Mouse (Mus musculus): Measurements from ENCODE around the gene Amfr. TPM values are rescaled to one million over a fixed set of nuclear protein-coding genes. Genes with fewer than 3 reads are reported as not detected.

Gene Amfr
- polyA plus RNA-seq, 1 experiment from 2014 or later, result 64.3 TPM

DNA sequence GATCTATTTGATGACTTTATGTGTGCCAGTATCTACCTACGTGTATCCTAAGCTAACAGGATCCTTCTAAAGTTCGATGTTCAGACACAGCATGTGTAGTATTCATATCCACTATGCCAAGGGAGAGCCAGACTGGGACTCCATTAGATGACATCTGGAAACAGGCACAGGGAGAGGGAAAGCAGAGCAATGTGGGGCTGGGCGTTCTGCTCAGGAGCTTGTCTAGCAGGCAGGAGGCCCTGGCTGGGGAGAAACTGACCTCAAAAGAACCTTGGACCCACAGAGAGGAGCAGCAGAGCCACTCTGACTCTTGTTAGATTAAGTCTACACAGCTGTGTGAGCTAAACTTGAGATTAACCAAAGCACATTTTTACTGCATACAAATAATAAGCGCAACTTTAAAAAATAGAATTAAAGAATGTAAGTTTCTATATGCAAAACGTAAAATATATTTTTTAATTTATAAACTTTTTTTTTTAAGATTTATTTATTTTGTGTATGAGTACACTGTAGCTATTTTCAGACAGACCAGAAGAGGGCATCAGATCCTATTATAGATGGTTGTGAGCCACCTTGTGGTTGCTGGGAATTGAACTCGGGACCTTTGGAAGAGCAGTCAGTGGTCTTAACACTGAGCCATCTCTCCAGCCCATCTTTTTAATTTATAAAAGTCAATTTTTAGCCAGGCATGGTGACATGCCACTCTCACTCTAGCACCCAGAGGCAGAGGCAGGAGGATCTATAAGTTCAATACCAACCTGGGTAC, 36.0 kb downstream of the Amfr start:
- no peak overlapping the region for H3K4me2 ChIP-seq
- no peak for ATAC-seq (ENCODE audit: low FRiP score)
- WGBS, result 93% methylated on average over 6 of the region's 6 CpGs

DNA sequence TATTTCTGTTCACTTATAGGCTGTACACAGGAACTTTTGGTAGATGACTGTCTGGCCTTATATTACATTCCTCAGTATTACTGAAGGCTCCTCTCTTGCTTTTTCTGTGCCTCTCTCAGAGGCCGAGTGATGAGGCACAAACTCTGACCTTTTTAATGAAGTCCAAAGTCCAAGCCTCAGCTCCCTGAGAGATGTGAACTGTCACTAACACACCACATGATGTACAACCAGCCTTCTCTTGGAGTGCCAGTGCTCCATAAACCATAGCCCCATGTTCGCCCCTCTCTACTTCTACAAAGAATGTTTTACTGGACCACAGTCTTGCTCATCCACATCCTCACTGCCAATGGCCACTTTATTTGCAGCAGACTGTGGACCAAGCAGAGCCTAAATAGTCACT, 37.3 kb downstream of the Amfr start:
- no peak for ATAC-seq (ENCODE audit: low FRiP score)
- Histone ChIP-seq H3K4me2 (no peak overlapping the region), H3K4me1 (replicated peaks) (no peaks in the 10 kb centered on the region), H3K36me3 (peaks cover 92% of the 10 kb centered on the region), H3K9ac (no peak overlapping the region), H3K4me3 (no peak overlapping the region), H3K27ac (no peak overlapping the region), H3K27me3 (no peaks in the 10 kb centered on the region), H3K9me3 (no peaks in the 10 kb centered on the region)
- WGBS, result 96% methylated on average over 2 of the region's 2 CpGs

More for the DNA sequence above, 36.0 kb downstream of the Amfr start:
- no peak overlapping the region for H3K4me3 ChIP-seq
- H3K4me1 ChIP-seq (replicated peaks), result no peaks in the 10 kb centered on the region
- H3K9me3 ChIP-seq, result no peaks in the 10 kb centered on the region
- H3K27me3 ChIP-seq, result no peaks in the 10 kb centered on the region
- H3K27ac ChIP-seq, result no peak overlapping the region
- H3K9ac ChIP-seq, result no peak overlapping the region
- peaks cover 93% of the 10 kb centered on the region for H3K36me3 ChIP-seq

DNA sequence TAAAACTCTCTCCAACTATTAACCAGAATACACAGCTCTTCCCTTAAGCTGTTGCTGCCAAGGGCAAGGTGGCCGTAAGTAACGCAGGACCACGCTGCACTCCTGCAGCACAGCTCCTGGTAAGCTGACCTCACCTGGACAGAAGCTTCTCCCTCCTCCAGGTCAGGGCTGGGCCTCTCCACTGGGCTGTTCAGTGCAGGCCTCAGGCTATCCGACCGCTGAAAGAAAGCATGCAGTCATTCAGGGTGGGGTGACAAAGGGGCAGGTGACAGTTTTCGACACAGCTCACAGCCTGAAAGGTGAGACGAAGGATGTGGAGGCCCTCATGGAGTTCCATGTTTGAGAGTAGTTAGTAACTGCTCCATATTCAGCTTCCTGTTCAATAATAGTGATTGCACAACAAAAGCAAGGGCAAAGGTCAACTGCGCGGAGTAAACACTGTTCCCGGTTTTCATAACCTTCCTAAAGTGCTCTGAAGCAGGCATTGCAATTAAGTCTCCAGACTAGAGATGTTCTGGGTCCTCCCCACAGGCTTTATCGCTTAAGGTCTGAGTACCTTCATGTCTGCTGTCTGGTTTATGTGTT, 37.9 kb downstream of the Amfr start:
- no peak overlapping the region for H3K4me2 ChIP-seq
- WGBS, result 88% methylated on average over 11 of the region's 11 CpGs
- no peaks in the 10 kb centered on the region for H3K27me3 ChIP-seq
- ATAC-seq (ENCODE audit: low FRiP score), result no peak
- H3K36me3 ChIP-seq, result peaks cover 92% of the 10 kb centered on the region
- no peaks in the 10 kb centered on the region for H3K4me1 ChIP-seq (replicated peaks)
- H3K27ac ChIP-seq, result no peak overlapping the region
- no peaks in the 10 kb centered on the region for H3K9me3 ChIP-seq
- no peak overlapping the region for H3K9ac ChIP-seq
- no peak overlapping the region for H3K4me3 ChIP-seq

DNA sequence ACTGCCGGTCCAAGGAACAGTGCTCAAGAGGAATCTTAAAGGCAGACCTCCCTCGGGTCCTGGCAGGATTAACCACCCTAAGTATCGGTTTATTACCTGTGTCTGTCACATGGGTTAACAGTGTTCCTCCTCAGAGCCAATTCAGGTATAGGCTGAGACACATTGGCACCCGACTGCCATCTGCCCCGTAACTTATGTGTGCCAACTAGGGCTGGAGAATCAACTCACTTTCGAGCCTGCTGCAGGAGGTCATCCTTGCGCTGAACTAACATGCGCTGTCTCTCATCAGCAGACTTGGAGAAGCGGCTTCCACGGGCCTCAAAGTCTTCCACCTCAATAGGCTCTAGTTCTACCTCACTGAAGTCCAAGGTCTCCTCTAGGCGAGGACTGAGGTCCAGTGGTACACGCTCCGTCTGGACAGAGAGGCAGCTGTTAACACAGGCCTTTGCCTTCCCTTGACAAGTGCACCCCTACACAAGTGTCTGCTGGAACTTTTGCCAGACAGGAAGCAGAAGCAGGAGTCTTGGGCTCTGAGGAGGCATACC, 38.7 kb downstream of the Amfr start:
- H3K4me3 ChIP-seq, result no peak overlapping the region
- H3K27me3 ChIP-seq, result no peaks in the 10 kb centered on the region
- H3K27ac ChIP-seq, result no peak overlapping the region
- H3K4me2 ChIP-seq, result no peak overlapping the region
- no peaks in the 10 kb centered on the region for H3K4me1 ChIP-seq (replicated peaks)
- 94% methylated on average over 13 of the region's 13 CpGs for WGBS
- H3K9me3 ChIP-seq, result no peaks in the 10 kb centered on the region
- H3K36me3 ChIP-seq, result peaks cover 88% of the 10 kb centered on the region
- no peak for ATAC-seq (ENCODE audit: low FRiP score)
- no peak overlapping the region for H3K9ac ChIP-seq

DNA sequence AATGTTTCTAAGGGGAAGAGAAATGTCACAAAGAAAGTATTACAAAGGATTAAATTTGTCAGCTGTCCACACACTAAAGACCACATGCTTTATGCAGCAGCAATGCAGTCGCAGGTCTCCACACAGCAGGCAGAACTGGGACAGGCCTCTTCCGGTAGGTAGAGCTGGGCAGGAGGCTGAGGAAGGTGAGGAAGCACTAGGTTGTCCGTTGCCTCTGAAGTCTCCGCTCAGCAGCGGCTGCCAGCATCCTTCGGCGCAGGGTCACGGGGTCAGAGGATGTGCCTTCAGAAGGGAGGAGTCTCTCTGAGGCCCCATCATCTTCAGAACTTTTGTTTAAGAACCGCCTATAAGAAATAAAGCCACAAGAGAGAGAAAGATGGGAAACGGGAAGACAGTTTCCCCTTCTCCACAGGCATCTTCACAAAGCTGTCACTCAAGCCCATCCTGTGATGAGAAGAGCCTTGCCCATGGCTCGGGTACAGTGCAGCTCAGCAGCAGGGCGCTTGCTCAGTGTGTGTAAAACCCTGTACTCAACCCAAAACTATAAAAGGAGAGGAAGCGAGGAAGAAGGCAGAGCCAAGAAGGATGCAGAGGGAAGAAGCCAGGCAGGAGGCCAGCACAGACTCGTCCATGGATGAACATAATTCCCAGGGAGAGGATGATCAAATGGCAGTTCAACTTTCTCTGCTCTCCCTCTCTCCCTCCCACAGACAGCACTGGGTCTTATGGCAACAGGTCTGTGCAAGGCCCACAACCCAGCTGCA, 39.5 kb downstream of the Amfr start:
- no peak for ATAC-seq (ENCODE audit: low FRiP score)
- no peak overlapping the region for H3K4me3 ChIP-seq
- no peaks in the 10 kb centered on the region for H3K27me3 ChIP-seq
- H3K9ac ChIP-seq, result no peak overlapping the region
- H3K4me1 ChIP-seq (replicated peaks), result no peaks in the 10 kb centered on the region
- H3K4me2 ChIP-seq, result no peak overlapping the region
- 83% methylated on average over 14 of the region's 14 CpGs for WGBS
- no peaks in the 10 kb centered on the region for H3K9me3 ChIP-seq
- peaks cover 86% of the 10 kb centered on the region for H3K36me3 ChIP-seq
- no peak overlapping the region for H3K27ac ChIP-seq

DNA sequence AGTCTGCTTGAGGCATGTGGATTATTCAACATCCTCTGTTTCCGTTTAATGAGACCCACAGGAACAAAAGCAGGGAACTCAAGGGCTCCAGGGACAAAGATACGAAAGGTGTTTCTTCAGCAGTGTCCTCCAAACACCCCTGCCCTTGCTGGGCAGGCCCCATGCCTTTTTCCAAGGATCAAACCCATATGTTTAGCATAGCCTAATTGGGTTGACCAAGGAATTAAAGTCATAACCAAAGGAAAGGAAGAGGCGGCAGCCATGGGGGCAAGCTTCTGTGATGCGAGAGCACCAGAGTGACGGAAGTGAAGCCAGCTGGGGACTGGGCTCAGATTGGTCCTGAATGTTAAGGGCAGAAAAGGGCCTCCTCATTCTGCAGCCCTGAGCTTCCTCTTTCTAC, 40.4 kb downstream of the Amfr start:
- Histone ChIP-seq H3K27ac (no peak overlapping the region; the same call in 1 of the 2 replicates), H3K4me1 (replicated peaks) (no peaks in the 10 kb centered on the region), H3K9ac (no peak overlapping the region), H3K36me3 (peaks cover 85% of the 10 kb centered on the region), H3K27me3 (no peaks in the 10 kb centered on the region), H3K4me2 (no peak overlapping the region), H3K4me3 (no peak overlapping the region), H3K9me3 (no peaks in the 10 kb centered on the region)
- 87% methylated on average over 5 of the region's 5 CpGs for WGBS
- ATAC-seq (ENCODE audit: low FRiP score), result no peak

DNA sequence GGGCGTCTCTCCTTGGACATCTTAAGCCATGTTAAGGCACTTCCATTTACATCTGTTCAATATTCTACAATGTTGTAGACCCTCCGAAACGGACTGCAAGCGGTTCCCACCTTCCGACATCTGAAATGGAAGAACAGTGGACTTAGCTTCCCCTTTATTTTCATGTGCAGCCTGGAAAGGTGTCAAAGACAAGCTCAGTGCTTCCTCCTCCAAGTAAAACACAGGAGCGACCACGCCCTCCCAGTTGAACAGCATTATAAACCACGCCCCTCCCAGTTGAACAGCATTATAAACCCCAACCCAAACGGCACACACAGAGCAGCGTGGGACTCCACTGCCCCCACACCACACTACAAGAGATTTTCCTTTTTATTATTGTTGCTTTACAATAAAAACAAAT, 41.2 kb downstream of the Amfr start:
- H3K27ac ChIP-seq, result no peak overlapping the region
- no peak overlapping the region for H3K4me3 ChIP-seq
- no peaks in the 10 kb centered on the region for H3K27me3 ChIP-seq
- H3K9ac ChIP-seq, result no peak overlapping the region
- no peaks in the 10 kb centered on the region for H3K9me3 ChIP-seq
- WGBS, result 94% methylated on average over 10 of the region's 10 CpGs
- no peaks in the 10 kb centered on the region for H3K4me1 ChIP-seq (replicated peaks)
- no peak overlapping the region for H3K4me2 ChIP-seq
- peaks cover 86% of the 10 kb centered on the region for H3K36me3 ChIP-seq
- no peak for ATAC-seq (ENCODE audit: low FRiP score)

DNA sequence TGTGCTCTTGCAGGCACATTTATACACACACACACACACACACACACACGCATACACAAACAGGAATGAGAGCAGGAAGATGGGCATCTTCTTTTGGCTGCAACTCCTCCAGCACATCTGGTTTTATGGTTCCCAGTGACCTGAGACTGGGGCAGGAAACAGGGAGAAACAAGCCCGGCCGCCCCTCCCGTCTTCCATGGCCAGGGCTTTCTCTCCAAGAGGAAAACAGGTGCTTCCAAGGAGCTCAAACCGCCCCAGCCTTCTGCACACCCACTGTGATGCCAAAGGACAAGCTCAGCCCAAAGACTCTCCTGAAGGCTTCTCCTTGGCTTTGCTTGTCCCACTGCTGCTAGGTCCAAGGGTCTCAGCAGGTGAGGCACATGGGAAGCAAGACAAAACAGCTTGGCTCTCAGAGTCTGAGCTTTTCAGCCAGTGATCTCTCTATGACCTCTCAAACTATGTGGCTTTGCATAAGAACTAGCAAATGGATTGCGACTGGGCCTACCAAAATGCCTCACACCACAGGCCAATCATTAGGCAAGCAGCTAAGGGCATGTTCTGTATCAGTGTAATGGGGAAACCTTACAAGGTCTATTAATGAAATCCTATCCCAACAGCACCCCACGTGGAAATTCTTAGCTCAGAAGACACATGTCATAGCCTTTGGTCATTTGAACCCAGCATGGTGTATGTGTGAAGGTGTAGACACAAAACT, 42.9 kb downstream of the Amfr start:
- WGBS, result 76% methylated on average over 7 of the region's 7 CpGs
- ATAC-seq (ENCODE audit: low FRiP score), result no peak
- Histone ChIP-seq H3K27ac (peak overlapping the region; percentile 44; the same call in 1 of the 2 replicates), H3K9ac (no peak overlapping the region), H3K4me3 (no peak overlapping the region), H3K4me2 (no peak overlapping the region), H3K27me3 (no peaks in the 10 kb centered on the region), H3K9me3 (no peaks in the 10 kb centered on the region), H3K36me3 (peaks cover 86% of the 10 kb centered on the region), H3K4me1 (replicated peaks) (no peaks in the 10 kb centered on the region)

DNA sequence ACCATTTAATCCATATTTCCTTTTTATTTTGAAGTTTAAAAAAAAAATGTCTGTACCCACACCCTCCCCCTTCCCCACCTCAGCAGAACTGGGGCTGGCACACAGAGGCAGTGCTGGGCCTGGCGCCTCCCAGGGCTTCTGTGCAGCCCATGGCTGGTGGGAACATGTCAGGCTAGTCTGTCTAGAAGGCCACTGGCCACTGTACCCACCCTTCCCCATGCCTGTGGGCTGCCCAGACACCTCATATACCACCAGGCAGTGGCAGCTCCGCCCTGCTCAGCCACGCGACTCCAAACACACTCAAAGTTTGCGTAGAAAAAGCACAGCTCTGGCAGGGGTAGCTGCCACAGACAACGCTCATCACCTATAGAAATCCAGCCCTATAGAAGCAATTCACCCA, 44.3 kb downstream of the Amfr start:
- Histone ChIP-seq H3K4me3 (no peak overlapping the region), H3K9ac (no peak overlapping the region), H3K4me1 (replicated peaks) (no peaks in the 10 kb centered on the region), H3K4me2 (no peak overlapping the region), H3K27ac (no peak overlapping the region; the same call in 1 of the 2 replicates), H3K36me3 (peaks cover 86% of the 10 kb centered on the region), H3K27me3 (no peaks in the 10 kb centered on the region), H3K9me3 (no peaks in the 10 kb centered on the region)
- 0 out of 2 replicates have a peak, but pooled peaks have one; percentile 5 for ATAC-seq (ENCODE audit: low FRiP score)
- 72% methylated on average over 6 of the region's 6 CpGs for WGBS

DNA sequence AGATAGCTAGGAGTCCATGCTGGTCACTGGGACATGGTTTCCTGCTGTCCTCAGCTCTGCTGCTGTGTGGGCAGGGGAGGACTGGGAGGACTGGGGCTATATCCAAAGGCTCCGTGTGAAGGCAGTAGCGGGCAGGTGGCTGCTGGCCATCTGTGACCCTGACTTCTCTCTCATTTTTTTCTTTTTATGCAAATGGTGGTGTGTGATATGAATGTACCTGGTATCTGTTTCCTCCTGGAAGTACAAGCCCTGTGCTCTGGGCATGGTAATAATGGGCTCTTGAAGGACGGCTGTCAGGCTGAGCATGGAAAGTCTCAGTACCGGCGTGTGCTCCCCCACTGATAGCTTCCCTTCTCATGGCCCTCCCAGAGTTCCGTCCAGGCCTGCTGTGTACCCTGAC, 51.7 kb downstream of the Amfr start:
- Histone ChIP-seq H3K4me1 (replicated peaks) (no peaks in the 10 kb centered on the region), H3K27me3 (no peaks in the 10 kb centered on the region), H3K4me3 (no peak overlapping the region), H3K9me3 (no peaks in the 10 kb centered on the region), H3K4me2 (no peak overlapping the region), H3K9ac (no peak overlapping the region), H3K27ac (no peak overlapping the region), H3K36me3 (peaks cover 94% of the 10 kb centered on the region)
- WGBS, result 86% methylated on average over 6 of the region's 6 CpGs
- no peak for ATAC-seq (ENCODE audit: low FRiP score)

DNA sequence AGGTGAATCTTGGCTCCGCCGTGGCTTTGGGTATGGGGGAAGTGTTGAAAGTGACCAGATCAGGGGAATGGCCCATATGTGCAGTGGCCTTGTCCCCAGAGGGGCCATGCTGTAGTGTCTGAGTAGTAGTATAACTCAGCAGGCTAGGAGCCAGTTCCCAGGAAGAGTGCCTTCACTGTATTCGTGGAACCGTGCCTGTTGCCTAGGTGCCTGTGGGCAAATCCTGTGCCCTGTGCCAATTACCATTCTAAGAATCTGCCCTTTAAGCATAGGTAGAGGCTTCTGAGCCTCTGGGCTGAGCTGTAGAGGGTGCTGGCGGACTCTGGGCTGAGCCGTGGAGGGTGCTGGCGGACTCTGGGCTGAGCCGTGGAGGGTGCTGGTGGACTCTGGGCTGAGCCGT, 54.2 kb downstream of the Amfr start:
- H3K36me3 ChIP-seq, result peaks cover 94% of the 10 kb centered on the region
- ATAC-seq (ENCODE audit: low FRiP score), result no peak
- no peak overlapping the region for H3K4me2 ChIP-seq
- WGBS, result 89% methylated on average over 9 of the region's 9 CpGs
- H3K4me1 ChIP-seq (replicated peaks), result no peaks in the 10 kb centered on the region
- no peak overlapping the region for H3K4me3 ChIP-seq
- no peak overlapping the region for H3K27ac ChIP-seq
- no peaks in the 10 kb centered on the region for H3K9me3 ChIP-seq
- H3K9ac ChIP-seq, result no peak overlapping the region
- H3K27me3 ChIP-seq, result no peaks in the 10 kb centered on the region

DNA sequence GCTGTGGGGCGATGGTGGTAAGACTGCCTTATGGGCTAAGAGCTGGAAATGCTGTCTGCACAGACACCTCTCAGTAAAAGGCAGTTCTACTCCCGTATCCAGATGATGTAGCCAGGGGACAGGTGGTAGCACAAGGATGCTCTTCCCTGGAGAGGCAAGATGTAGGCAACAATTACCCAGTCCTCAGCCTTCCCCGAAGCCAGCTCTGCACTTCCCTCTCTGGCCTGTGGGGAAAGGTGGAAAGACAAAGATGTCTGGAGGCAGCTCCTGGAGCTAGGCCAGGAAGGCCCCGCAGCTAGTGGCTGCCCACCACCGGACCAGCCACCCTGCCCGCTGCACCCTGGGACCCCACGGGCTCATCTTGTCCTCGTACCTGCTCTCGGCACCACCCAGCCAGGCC, 60.1 kb downstream of the Amfr start:
- no peak for ATAC-seq (ENCODE audit: low FRiP score)
- Histone ChIP-seq H3K4me2 (no peak overlapping the region), H3K27ac (no peak overlapping the region), H3K4me1 (replicated peaks) (no peaks in the 10 kb centered on the region), H3K36me3 (peaks cover 95% of the 10 kb centered on the region), H3K27me3 (no peaks in the 10 kb centered on the region), H3K4me3 (no peak overlapping the region), H3K9ac (no peak overlapping the region), H3K9me3 (no peaks in the 10 kb centered on the region)
- WGBS, result 85% methylated on average over 8 of the region's 9 CpGs

All from hindbrain, embryonic 13.5 days (tissue).